ENCODE assay signal across 10 mouse cellular contexts in the genomic region with DNA sequence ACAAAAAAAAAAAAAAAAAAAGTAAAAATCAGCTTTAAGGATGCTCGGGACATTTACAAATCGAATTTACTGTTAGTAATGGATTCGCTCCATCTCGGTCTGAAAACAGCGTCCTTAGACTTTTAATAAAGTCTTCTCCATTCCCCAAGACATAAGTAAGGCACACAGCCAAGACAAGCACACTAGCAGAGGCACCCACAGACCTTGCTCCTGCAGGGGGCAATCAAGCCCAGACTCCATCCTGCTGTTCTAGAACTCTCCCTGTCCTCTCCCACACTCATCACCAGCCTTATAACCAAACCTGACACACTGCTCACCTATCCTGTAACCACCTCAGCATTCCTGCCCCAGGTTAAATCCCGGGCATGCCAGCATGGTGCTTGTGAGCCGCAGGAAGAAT. TPM values are rescaled to one million over a fixed set of nuclear protein-coding genes. Genes with fewer than 3 reads are reported as not detected.
DNase-seq lines count a peak whose midpoint lies in the region; ATAC-seq and TF ChIP-seq lines count a peak whose summit lies in the region.
"Had no signal": no experiment of that assay in that cellular context is flagged by ENCODE, and none has a peak within 500 bp of the region (broad histone marks: within the 10 kb centered on the region; RNA-seq: fewer than 3 reads in every experiment).

No protein-coding gene starts in this region.

- H3K4me3 ChIP-seq in embryonic facial prominence, embryonic 14.5 days (ENCODE audit: low read depth, low read length), result no peak overlapping the region
- H3K4me3 ChIP-seq in embryonic facial prominence, embryonic 10.5 days, result no peak overlapping the region
- H3K4me3 ChIP-seq in forebrain, postnatal 0 days (ENCODE audit: low read depth, low read length), result no peak overlapping the region
- no peak overlapping the region for H3K4me3 ChIP-seq in intestine, postnatal 0 days (ENCODE audit: low read depth, low read length)
- H3K4me3 ChIP-seq in lung, postnatal 0 days (ENCODE audit: low read depth, low read length), result no peak overlapping the region
- H3K4me3 ChIP-seq in thymus, adult 2 months (ENCODE audit: control insufficient read depth, insufficient read depth, low read length), result no peak overlapping the region
- H3K4me3 ChIP-seq: limb, embryonic 12.5 days had no signal

- no peaks in the 10 kb centered on the region for H3K36me3 ChIP-seq in embryonic facial prominence, embryonic 14.5 days (ENCODE audit: control insufficient read depth, insufficient read depth, low read length)
- no peaks in the 10 kb centered on the region for H3K36me3 ChIP-seq in embryonic facial prominence, embryonic 10.5 days (replicated peaks)
- no peaks in the 10 kb centered on the region for H3K36me3 ChIP-seq in forebrain, postnatal 0 days (ENCODE audit: insufficient read depth)
- H3K36me3 ChIP-seq in intestine, postnatal 0 days (ENCODE audit: control insufficient read depth, insufficient read depth), result no peaks in the 10 kb centered on the region
- no peaks in the 10 kb centered on the region for H3K36me3 ChIP-seq in lung, postnatal 0 days (ENCODE audit: insufficient read depth, low read length)
- H3K36me3 ChIP-seq in thymus, adult 2 months (ENCODE audit: control insufficient read depth, insufficient read depth, low read length), result no peaks in the 10 kb centered on the region
- H3K36me3 ChIP-seq: limb, embryonic 12.5 days had no signal

- no peaks in the 10 kb centered on the region for H3K9me3 ChIP-seq in embryonic facial prominence, embryonic 14.5 days (ENCODE audit: control insufficient read depth, low read length)
- H3K9me3 ChIP-seq in embryonic facial prominence, embryonic 10.5 days, result no peaks in the 10 kb centered on the region
- H3K9me3 ChIP-seq in forebrain, postnatal 0 days (ENCODE audit: low read length), result no peaks in the 10 kb centered on the region
- H3K9me3 ChIP-seq in intestine, postnatal 0 days (ENCODE audit: control insufficient read depth), result no peaks in the 10 kb centered on the region
- no peaks in the 10 kb centered on the region for H3K9me3 ChIP-seq in lung, postnatal 0 days (ENCODE audit: low read length)
- H3K9me3 ChIP-seq: limb, embryonic 12.5 days had no signal

- TF ChIP-seq CTCF in forebrain, postnatal 0 days (IDR thresholded peaks at IDR 0.05; ENCODE audit: low read depth), result peak; percentile 32; the same call in 1 of the 2 replicates
- TF ChIP-seq CTCF in intestine, postnatal 0 days (IDR thresholded peaks at IDR 0.05; ENCODE audit: low read depth), result peak; percentile 51
- peak; percentile 62 for TF ChIP-seq CTCF in lung, postnatal 0 days (IDR thresholded peaks at IDR 0.05)
- TF ChIP-seq CTCF in thymus, adult 2 months (IDR thresholded peaks at IDR 0.05; ENCODE audit: borderline replicate concordance, control insufficient read depth, extremely low read depth, insufficient read depth, low read length, poor library complexity), result no peak

- ATAC-seq in embryonic facial prominence, embryonic 14.5 days (ENCODE audit: low read depth), result no peak
- ATAC-seq in forebrain, postnatal 0 days, result no peak
- no peak for ATAC-seq in intestine, postnatal 0 days
- ATAC-seq in lung, postnatal 0 days, result peak; percentile 70

- WGBS in embryonic facial prominence, embryonic 14.5 days, result 60% methylated on average over 7 of the region's 7 CpGs
- 87% methylated on average over 7 of the region's 7 CpGs for WGBS in embryonic facial prominence, embryonic 10.5 days
- WGBS in forebrain, postnatal 0 days, result 62% methylated on average over 7 of the region's 7 CpGs
- WGBS in intestine, postnatal 0 days, result 74% methylated on average over 7 of the region's 7 CpGs
- 61% methylated on average over 7 of the region's 7 CpGs for WGBS in lung, postnatal 0 days
- WGBS in thymus, adult 2 months, result 91% methylated on average over 7 of the region's 7 CpGs

- TF ChIP-seq EP300 in lung, postnatal 0 days (IDR thresholded peaks at IDR 0.05), result no peak

- peaks cover 15% of the 10 kb centered on the region; the same call in 1 of the 2 replicates for H3K4me1 ChIP-seq in embryonic facial prominence, embryonic 14.5 days (ENCODE audit: control insufficient read depth, insufficient read depth, low read length)
- peaks cover 20% of the 10 kb centered on the region for H3K4me1 ChIP-seq in embryonic facial prominence, embryonic 10.5 days
- H3K4me1 ChIP-seq in forebrain, postnatal 0 days (ENCODE audit: insufficient read depth), result peaks cover 11% of the 10 kb centered on the region; the same call in 1 of the 2 replicates
- H3K4me1 ChIP-seq in intestine, postnatal 0 days (replicated peaks; ENCODE audit: control insufficient read depth, insufficient read depth, low read length), result no peaks in the 10 kb centered on the region
- no peaks in the 10 kb centered on the region; the same call in 1 of the 2 replicates for H3K4me1 ChIP-seq in lung, postnatal 0 days (ENCODE audit: insufficient read depth, low read depth, low read length)
- H3K4me1 ChIP-seq in thymus, adult 2 months (replicated peaks; ENCODE audit: control insufficient read depth, insufficient read depth, low read length), result no peaks in the 10 kb centered on the region

- H3K27ac ChIP-seq in embryonic facial prominence, embryonic 14.5 days (replicated peaks; ENCODE audit: low read depth, low read length), result no peak overlapping the region
- H3K27ac ChIP-seq in embryonic facial prominence, embryonic 10.5 days (replicated peaks), result no peak overlapping the region
- H3K27ac ChIP-seq in forebrain, postnatal 0 days (ENCODE audit: low read depth, low read length), result peak overlapping the region; percentile 54
- H3K27ac ChIP-seq in intestine, postnatal 0 days (ENCODE audit: low read depth, low read length), result peak overlapping the region; percentile 30; the same call in 1 of the 2 replicates
- H3K27ac ChIP-seq in lung, postnatal 0 days (ENCODE audit: low read length), result peak overlapping the region; percentile 81
- no peak overlapping the region for H3K27ac ChIP-seq in thymus, adult 2 months (ENCODE audit: control insufficient read depth, insufficient read depth, low read length)
- H3K27ac ChIP-seq: limb, embryonic 12.5 days had no signal

- H3K9ac ChIP-seq in embryonic facial prominence, embryonic 14.5 days (ENCODE audit: low read depth, low read length), result no peak overlapping the region
- H3K9ac ChIP-seq in forebrain, postnatal 0 days, result no peak overlapping the region
- H3K9ac ChIP-seq in intestine, postnatal 0 days (ENCODE audit: low read depth, low read length), result no peak overlapping the region
- H3K9ac ChIP-seq in lung, postnatal 0 days (replicated peaks; ENCODE audit: low read depth), result no peak overlapping the region
- H3K9ac ChIP-seq: limb, embryonic 12.5 days had no signal

- peak; percentile 58 for DNase-seq in embryonic facial prominence, embryonic 14.5 days (ENCODE audit: low spot score)
- no peak for DNase-seq in embryonic facial prominence, embryonic 10.5 days (ENCODE audit: low spot score)
- DNase-seq in forebrain, postnatal 0 days, result no peak
- DNase-seq in lung, postnatal 0 days (ENCODE audit: low spot score), result peak; percentile 52
- no peak for DNase-seq in frontal cortex, adult 2 months (ENCODE audit: extremely low spot score in 1 of 2, low spot score in 1 of 2)
- no peak for DNase-seq in spleen, postnatal 10 days (ENCODE audit: low spot score in 2 of 2)
- no peak for DNase-seq in thymus, adult 2 months

- TF ChIP-seq POLR2A in thymus, adult 2 months (IDR thresholded peaks at IDR 0.05; ENCODE audit: control insufficient read depth, extremely low read depth, insufficient read depth, low read length, poor library complexity), result no peak

- H3K27me3 ChIP-seq in embryonic facial prominence, embryonic 14.5 days (replicated peaks; ENCODE audit: control insufficient read depth, insufficient read depth, low read length), result no peaks in the 10 kb centered on the region
- no peaks in the 10 kb centered on the region for H3K27me3 ChIP-seq in embryonic facial prominence, embryonic 10.5 days (replicated peaks; ENCODE audit: low read depth, poor library complexity, severe bottlenecking)
- no peaks in the 10 kb centered on the region for H3K27me3 ChIP-seq in forebrain, postnatal 0 days (ENCODE audit: insufficient read depth, low read length)
- H3K27me3 ChIP-seq in intestine, postnatal 0 days (replicated peaks; ENCODE audit: control insufficient read depth, insufficient read depth, low read length), result no peaks in the 10 kb centered on the region
- no peaks in the 10 kb centered on the region for H3K27me3 ChIP-seq in lung, postnatal 0 days (replicated peaks; ENCODE audit: insufficient read depth, low read length)
- no peaks in the 10 kb centered on the region for H3K27me3 ChIP-seq in thymus, adult 2 months (ENCODE audit: control insufficient read depth, insufficient read depth, low read length)
- H3K27me3 ChIP-seq: limb, embryonic 12.5 days had no signal

- H3K4me2 ChIP-seq in embryonic facial prominence, embryonic 14.5 days (ENCODE audit: low read depth, low read length), result no peak overlapping the region
- no peak overlapping the region for H3K4me2 ChIP-seq in forebrain, postnatal 0 days (ENCODE audit: low read depth)
- H3K4me2 ChIP-seq in intestine, postnatal 0 days (replicated peaks; ENCODE audit: low read depth), result no peak overlapping the region
- H3K4me2 ChIP-seq in lung, postnatal 0 days (replicated peaks; ENCODE audit: low read depth, low read length), result no peak overlapping the region
- H3K4me2 ChIP-seq: limb, embryonic 12.5 days had no signal

RNA-seq across cellular contexts. Expression of a gene that starts 52.9 kb away (rescaled TPM):
- polyA plus RNA-seq in embryonic facial prominence, embryonic 14.5 days (2014; fragmentation: Nextera tagmentation; extraction: Ambion mirVana), result 3.0 and 4.6 TPM in 2 replicates
- 0.57 and 0.76 TPM in 2 replicates for polyA plus RNA-seq in embryonic facial prominence, embryonic 10.5 days (2016; fragmentation: Nextera tagmentation; extraction: Ambion mirVana)
- 18.9 and 20.5 TPM in 2 replicates for total RNA-seq in forebrain, postnatal 0 days (2014; rRNA removed)
- polyA plus RNA-seq in forebrain, postnatal 0 days (2015; fragmentation: Nextera tagmentation; extraction: Ambion mirVana), result 1.3 and 1.7 TPM in 2 replicates
- 0.81 and 0.88 TPM in 2 replicates for polyA plus RNA-seq in intestine, postnatal 0 days (2015; fragmentation: Nextera tagmentation; extraction: Ambion mirVana)
- polyA plus RNA-seq in lung, postnatal 0 days (2015; fragmentation: Nextera tagmentation; extraction: Ambion mirVana), result 2.2 and 2.7 TPM in 2 replicates
- 32.2 and 38.0 TPM in 2 replicates for polyA plus RNA-seq in frontal cortex, adult 2 months (2012; rRNA removed)
- polyA plus RNA-seq in thymus, adult 2 months (2012; rRNA removed), result 3.7 and 6.4 TPM in 2 replicates
- polyA plus RNA-seq: C2C12 had no signal

Comparison
In these comparisons a context has a peak if more than half of its experiments do, and no peak if none do; other contexts are left out.
1. DNase-seq: peak in embryonic facial prominence, embryonic 14.5 days (single experiment) and lung, postnatal 0 days (single experiment); none in embryonic facial prominence, embryonic 10.5 days (single experiment), forebrain, postnatal 0 days (single experiment), frontal cortex, adult 2 months (0 of 2), spleen, postnatal 10 days (0 of 2) and thymus, adult 2 months (single experiment).
2. H3K27ac ChIP-seq: peak in forebrain, postnatal 0 days (single experiment), intestine, postnatal 0 days (single experiment) and lung, postnatal 0 days (single experiment); none in embryonic facial prominence, embryonic 14.5 days (single experiment), embryonic facial prominence, embryonic 10.5 days (single experiment) and thymus, adult 2 months (single experiment).